Comparison of ENCODE assay signal across 10 mouse cellular contexts in genomic region chr2:35767834-35768537, GRCm38 (mm10).
A peak's percentile ranks its signal among the peaks of the same experiment; 100 is the strongest.
DNase-seq lines count a peak whose midpoint lies in the region; ATAC-seq lines count a peak whose summit lies in the region.
"Had no signal": no experiment of that assay in that cellular context is flagged by ENCODE, and none has a peak within 500 bp of the region (broad histone marks: within the 10 kb centered on the region; RNA-seq: fewer than 3 reads in every experiment).

No protein-coding gene starts in this region.

- peak overlapping the region; percentile 36 for H3K27ac ChIP-seq in heart, embryonic 10.5 days
- H3K27ac ChIP-seq in intestine, embryonic 16.5 days (ENCODE audit: low read length) = no peak overlapping the region
- H3K27ac ChIP-seq: limb, embryonic 15.5 days had no signal

- H3K4me2 ChIP-seq in intestine, embryonic 16.5 days (ENCODE audit: low read depth, low read length) = no peak overlapping the region
- H3K4me2 ChIP-seq: limb, embryonic 15.5 days had no signal

- ATAC-seq in intestine, embryonic 16.5 days = no peak

- no peak overlapping the region for H3K4me3 ChIP-seq in heart, embryonic 10.5 days
- no peak overlapping the region for H3K4me3 ChIP-seq in intestine, embryonic 16.5 days (ENCODE audit: low read length)
- H3K4me3 ChIP-seq: limb, embryonic 15.5 days had no signal

- H3K9me3 ChIP-seq in heart, embryonic 10.5 days = no peaks in the 10 kb centered on the region
- H3K9me3 ChIP-seq in intestine, embryonic 16.5 days (ENCODE audit: control insufficient read depth, low read length) = no peaks in the 10 kb centered on the region
- H3K9me3 ChIP-seq: limb, embryonic 15.5 days had no signal

- no peak overlapping the region for H3K9ac ChIP-seq in intestine, embryonic 16.5 days (ENCODE audit: low read depth, low read length)
- H3K9ac ChIP-seq: limb, embryonic 15.5 days had no signal

- intact Hi-C loops in left cerebral cortex, postnatal 36 days (cut with DNase I) = loop anchor here (2.0 kb wide), 1 partner anchor 79 kb away; no protein-coding TSS in a partner anchor

- WGBS in heart, embryonic 10.5 days = 23% methylated on average over 14 of the region's 14 CpGs
- 46% methylated on average over 14 of the region's 14 CpGs for WGBS in intestine, embryonic 16.5 days

- peaks cover 44% of the 10 kb centered on the region for H3K4me1 ChIP-seq in heart, embryonic 10.5 days
- H3K4me1 ChIP-seq in intestine, embryonic 16.5 days (ENCODE audit: control insufficient read depth, insufficient read depth, low read length) = no peaks in the 10 kb centered on the region

- no peak for DNase-seq in heart, embryonic 10.5 days (ENCODE audit: low spot score)
- no peak for DNase-seq in heart, postnatal 4 days
- DNase-seq in right cerebral cortex, adult 18-20 months = peak; percentile 89
- no peak for DNase-seq in right cerebral cortex, postnatal 4 days
- DNase-seq in left cerebral cortex, postnatal 36 days (ENCODE audit: low spot score in 2 of 2) = peak; percentile 77 to 85
- no peak for DNase-seq in adrenal gland, postnatal 25 days
- no peak for DNase-seq in thymus, postnatal 36 days
- DNase-seq: thymus, adult 2 months had no signal

- H3K36me3 ChIP-seq in heart, embryonic 10.5 days = no peaks in the 10 kb centered on the region
- no peaks in the 10 kb centered on the region for H3K36me3 ChIP-seq in intestine, embryonic 16.5 days (ENCODE audit: control insufficient read depth, insufficient read depth, low read length)
- H3K36me3 ChIP-seq: limb, embryonic 15.5 days had no signal

- 0 out of 2 replicates have a peak, but pooled peaks cover 5% of the 10 kb centered on the region for H3K27me3 ChIP-seq in heart, embryonic 10.5 days (ENCODE audit: insufficient read depth, poor library complexity, severe bottlenecking)
- H3K27me3 ChIP-seq in intestine, embryonic 16.5 days (replicated peaks; ENCODE audit: control insufficient read depth, insufficient read depth, low read length) = no peaks in the 10 kb centered on the region
- H3K27me3 ChIP-seq: limb, embryonic 15.5 days had no signal

Comparison
In these comparisons a context has a peak if more than half of its experiments do, and no peak if none do; other contexts are left out.
1. DNase-seq: peak in right cerebral cortex, adult 18-20 months (single experiment) and left cerebral cortex, postnatal 36 days (2 of 2); none in heart, embryonic 10.5 days (single experiment), heart, postnatal 4 days (single experiment), right cerebral cortex, postnatal 4 days (single experiment), adrenal gland, postnatal 25 days (single experiment) and thymus, postnatal 36 days (0 of 2).